Mouse (Mus musculus) hindbrain, embryonic 16.5 days (tissue): Measurements from ENCODE around the gene Tcp11l2. TPM values are rescaled to one million over a fixed set of nuclear protein-coding genes. Genes with fewer than 3 reads are reported as not detected.

Experiments used
- ATAC-seq: fragments of 200-750 bp; cut with Nextera tagmentation; 2 replicates; pipeline ENCODE4 v1.8.0; 2017; ENCODE audit warnings: moderate TSS enrichment, moderate library complexity
- H3K27ac ChIP-seq: fragments of 300-500 bp; sonication (generic); 2 replicates; pipeline ENCODE4 v1.5.1; 2014; ENCODE audit warnings: low read depth, mild to moderate bottlenecking, control low read depth, low read length, moderate library complexity
- H3K27me3 ChIP-seq: fragments of 300-500 bp; sonication (generic); replicated peaks from 2 replicates; pipeline ENCODE4 v1.6.1; 2014; ENCODE audit warnings: low read length; ENCODE audit not compliant: control insufficient read depth, insufficient read depth
- H3K36me3 ChIP-seq: fragments of 300-500 bp; sonication (generic); 2 replicates; pipeline ENCODE4 v1.6.1; 2014; ENCODE audit warnings: mild to moderate bottlenecking, low read length, moderate library complexity, mixed read lengths; ENCODE audit not compliant: control insufficient read depth, insufficient read depth
- H3K4me1 ChIP-seq: fragments of 300-500 bp; sonication (generic); 2 replicates; pipeline ENCODE4 v1.6.1; 2014; ENCODE audit warnings: low read depth, low read length; ENCODE audit not compliant: control insufficient read depth, insufficient read depth
- H3K4me2 ChIP-seq: fragments of 300-500 bp; sonication (generic); 2 replicates; pipeline ENCODE4 v1.6.1; 2014; ENCODE audit warnings: mild to moderate bottlenecking, low read length, control low read depth, moderate library complexity
- H3K4me3 ChIP-seq: fragments of 300-500 bp; sonication (generic); 2 replicates; pipeline ENCODE4 v1.5.1; 2014; ENCODE audit warnings: mild to moderate bottlenecking, low read length, control low read depth, moderate library complexity
- H3K9ac ChIP-seq: fragments of 300-500 bp; sonication (generic); 2 replicates; pipeline ENCODE4 v1.6.1; 2014; ENCODE audit warnings: low read depth, mild to moderate bottlenecking, control low read depth, low read length, moderate library complexity
- H3K9me3 ChIP-seq: fragments of 300-500 bp; sonication (generic); 2 replicates; pipeline ENCODE4 v1.6.1; 2014; ENCODE audit warnings: mild to moderate bottlenecking, low read length, moderate library complexity; ENCODE audit not compliant: control insufficient read depth
- WGBS: fragments of 180-500 bp; shearing (Covaris S2); extraction: QIAGEN DNeasy Blood & Tissue Kit; methylation state at CpG from one replicate; pipeline ENCODE4 v1.1.7; 2014; 5-methylcytosine and 5-hydroxymethylcytosine counted together
- polyA plus RNA-seq: library from polyadenylated mRNA; unstranded; fragments of >200 nt; fragmentation: Nextera tagmentation; extraction: Ambion mirVana; gene quantifications from 2 replicates; pipeline ENCODE4 v1.2.1, GENCODE M21; 2015

The Tcp11l2 gene
- polyA plus RNA-seq, 1 experiment from 2014 or later, result 21.8 TPM

GRCm38 (mm10) chr10:84590956-84591355 is 14.5 kb downstream of the Tcp11l2 start:
- no peak for ATAC-seq
- Histone ChIP-seq H3K4me1 (no peaks in the 10 kb centered on the region), H3K9ac (no peak overlapping the region), H3K4me3 (no peak overlapping the region), H3K4me2 (no peak overlapping the region), H3K27me3 (no peaks in the 10 kb centered on the region), H3K27ac (no peak overlapping the region), H3K36me3 (peaks cover 4% of the 10 kb centered on the region; the same call in 1 of the 2 replicates), H3K9me3 (no peaks in the 10 kb centered on the region)
- 86% methylated on average over 14 of the region's 14 CpGs for WGBS

- no peaks in the 10 kb centered on the region for H3K4me1 ChIP-seq
These were observed 15.3 kb downstream of the Tcp11l2 start for GRCm38 (mm10) chr10:84591640-84592148.

GRCm38 (mm10) chr10:84592745-84593144 is 16.3 kb downstream of the Tcp11l2 start:
- Histone ChIP-seq H3K4me3 (no peak overlapping the region), H3K36me3 (peaks cover 4% of the 10 kb centered on the region; the same call in 1 of the 2 replicates), H3K9ac (no peak overlapping the region), H3K4me2 (no peak overlapping the region), H3K27me3 (no peaks in the 10 kb centered on the region), H3K9me3 (no peaks in the 10 kb centered on the region), H3K27ac (no peak overlapping the region), H3K4me1 (no peaks in the 10 kb centered on the region)
- ATAC-seq, result no peak
- WGBS, result 58% methylated on average over 3 of the region's 3 CpGs

More at GRCm38 (mm10) chr10:84591640-84592148, 15.3 kb downstream of the Tcp11l2 start:
- Histone ChIP-seq H3K4me3 (no peak overlapping the region), H3K9me3 (no peaks in the 10 kb centered on the region), H3K27ac (no peak overlapping the region), H3K9ac (no peak overlapping the region), H3K36me3 (peaks cover 4% of the 10 kb centered on the region; the same call in 1 of the 2 replicates), H3K27me3 (no peaks in the 10 kb centered on the region), H3K4me2 (no peak overlapping the region)
- 95% methylated on average over 2 of the region's 2 CpGs for WGBS
- no peak for ATAC-seq

- Histone ChIP-seq H3K27ac (no peak overlapping the region), H3K9ac (no peak overlapping the region), H3K4me3 (no peak overlapping the region), H3K9me3 (no peaks in the 10 kb centered on the region), H3K4me1 (no peaks in the 10 kb centered on the region), H3K27me3 (no peaks in the 10 kb centered on the region), H3K36me3 (no peaks in the 10 kb centered on the region), H3K4me2 (no peak overlapping the region)
- no peak for ATAC-seq
- WGBS, result 62% methylated on average over 3 of the region's 3 CpGs
These were observed 20.8 kb downstream of the Tcp11l2 start for GRCm38 (mm10) chr10:84597127-84597785.

- H3K9ac ChIP-seq, result no peak overlapping the region
- H3K4me1 ChIP-seq, result no peaks in the 10 kb centered on the region
- H3K9me3 ChIP-seq, result no peaks in the 10 kb centered on the region
- no peak overlapping the region for H3K4me2 ChIP-seq
- no peak for ATAC-seq
- WGBS, result 38% methylated on average over 1 of the region's 1 CpGs
- no peak overlapping the region for H3K27ac ChIP-seq
- no peak overlapping the region for H3K4me3 ChIP-seq
- no peaks in the 10 kb centered on the region for H3K36me3 ChIP-seq
- no peaks in the 10 kb centered on the region for H3K27me3 ChIP-seq
These were observed 21.7 kb downstream of the Tcp11l2 start for GRCm38 (mm10) chr10:84598172-84598571.

- Histone ChIP-seq H3K9me3 (no peaks in the 10 kb centered on the region), H3K4me2 (no peak overlapping the region), H3K4me3 (no peak overlapping the region), H3K27ac (no peak overlapping the region), H3K4me1 (no peaks in the 10 kb centered on the region), H3K36me3 (no peaks in the 10 kb centered on the region), H3K27me3 (no peaks in the 10 kb centered on the region), H3K9ac (no peak overlapping the region)
- WGBS, result 86% methylated on average over 6 of the region's 6 CpGs
- ATAC-seq, result no peak
These were observed 23.7 kb downstream of the Tcp11l2 start for GRCm38 (mm10) chr10:84600136-84600535.

- no peaks in the 10 kb centered on the region for H3K9me3 ChIP-seq
- no peaks in the 10 kb centered on the region for H3K27me3 ChIP-seq
- no peaks in the 10 kb centered on the region for H3K4me1 ChIP-seq
- no peak overlapping the region for H3K27ac ChIP-seq
- H3K4me2 ChIP-seq, result no peak overlapping the region
- WGBS, result 56% methylated on average over 1 of the region's 1 CpGs
- no peak for ATAC-seq
- peaks cover 6% of the 10 kb centered on the region; the same call in 1 of the 2 replicates for H3K36me3 ChIP-seq
- no peak overlapping the region for H3K4me3 ChIP-seq
- H3K9ac ChIP-seq, result no peak overlapping the region
These were observed 27.9 kb downstream of the Tcp11l2 start for GRCm38 (mm10) chr10:84604335-84604734.

GRCm38 (mm10) chr10:84608361-84608760 is 31.9 kb downstream of the Tcp11l2 start:
- WGBS, result 88% methylated on average over 3 of the region's 3 CpGs
- Histone ChIP-seq H3K27me3 (no peaks in the 10 kb centered on the region), H3K9ac (no peak overlapping the region), H3K27ac (no peak overlapping the region), H3K4me2 (no peak overlapping the region), H3K4me1 (no peaks in the 10 kb centered on the region), H3K4me3 (no peak overlapping the region), H3K9me3 (no peaks in the 10 kb centered on the region), H3K36me3 (peaks cover 6% of the 10 kb centered on the region; the same call in 1 of the 2 replicates)
- ATAC-seq, result no peak

GRCm38 (mm10) chr10:84610324-84610723 is 33.9 kb downstream of the Tcp11l2 start:
- H3K36me3 ChIP-seq, result peaks cover 6% of the 10 kb centered on the region; the same call in 1 of the 2 replicates
- no peak overlapping the region for H3K9ac ChIP-seq
- H3K27ac ChIP-seq, result no peak overlapping the region
- H3K4me1 ChIP-seq, result no peaks in the 10 kb centered on the region
- H3K4me3 ChIP-seq, result no peak overlapping the region
- ATAC-seq, result no peak
- WGBS, result 68% methylated on average over 4 of the region's 4 CpGs
- no peaks in the 10 kb centered on the region for H3K27me3 ChIP-seq
- H3K9me3 ChIP-seq, result no peaks in the 10 kb centered on the region
- H3K4me2 ChIP-seq, result no peak overlapping the region
